19 mouse cellular contexts compared by ENCODE assay signal in genomic region chr9:28303659-28304058, GRCm38 (mm10).
DNase-seq lines count a peak whose midpoint lies in the region; ATAC-seq lines count a peak whose summit lies in the region.
"Had no signal": no experiment of that assay in that cellular context is flagged by ENCODE, and none has a peak within 500 bp of the region (broad histone marks: within the 10 kb centered on the region; RNA-seq: fewer than 3 reads in every experiment).

No protein-coding gene starts in this region.

- H3K27ac ChIP-seq in forebrain, embryonic 11.5 days (ENCODE audit: low read depth, low read length) = no peak overlapping the region
- H3K27ac ChIP-seq: embryonic facial prominence, embryonic 10.5 days; embryonic facial prominence, embryonic 12.5 days; forebrain, embryonic 12.5 days had no signal

- H3K4me2 ChIP-seq in forebrain, embryonic 11.5 days (ENCODE audit: low read depth, low read length, severe bottlenecking) = no peak overlapping the region
- H3K4me2 ChIP-seq: embryonic facial prominence, embryonic 12.5 days; forebrain, embryonic 12.5 days had no signal

- no peak overlapping the region for H3K4me3 ChIP-seq in forebrain, embryonic 11.5 days (ENCODE audit: low read depth, low read length)
- H3K4me3 ChIP-seq: embryonic facial prominence, embryonic 10.5 days; embryonic facial prominence, embryonic 12.5 days; forebrain, embryonic 12.5 days had no signal

- H3K4me1 ChIP-seq in forebrain, embryonic 11.5 days (replicated peaks; ENCODE audit: control insufficient read depth, insufficient read depth, low read length) = no peaks in the 10 kb centered on the region

- no peak overlapping the region for H3K9ac ChIP-seq in forebrain, embryonic 11.5 days (ENCODE audit: low read length)
- H3K9ac ChIP-seq: embryonic facial prominence, embryonic 12.5 days; forebrain, embryonic 12.5 days had no signal

- no peak for ATAC-seq in forebrain, embryonic 11.5 days (replicated peaks; ENCODE audit: low FRiP score)
- ATAC-seq: forebrain, embryonic 14.5 days; forebrain, embryonic 16.5 days had no signal

- intact Hi-C loops in left cerebral cortex, postnatal 36 days (cut with DNase I) = no loop called here

- 82% methylated on average over 8 of the region's 8 CpGs for WGBS in forebrain, embryonic 11.5 days

- peak; percentile 74 for DNase-seq in heart, adult 11 months
- no peak for DNase-seq in heart, adult 18-20 months
- peak; percentile 12 to 33 for DNase-seq in left cerebral cortex, adult 18-20 months (ENCODE audit: low spot score in 2 of 2)
- no peak for DNase-seq in left cerebral cortex, postnatal 36 days (ENCODE audit: low spot score in 2 of 2)
- peak; percentile 67 for DNase-seq in brain, adult 2 months (ENCODE audit: low read depth, low spot score)
- DNase-seq in forebrain, embryonic 11.5 days (ENCODE audit: low spot score) = no peak
- DNase-seq: adrenal gland, adult 2 months; adrenal gland, postnatal 10 days; adrenal gland, postnatal 25 days; cerebellum, adult 11-12 months; cerebellum, adult 2 months; cerebellum, adult 9-10 months; cerebellum, postnatal 10 days; cerebellum, postnatal 25 days had no signal

- no peaks in the 10 kb centered on the region for H3K27me3 ChIP-seq in forebrain, embryonic 11.5 days (ENCODE audit: control insufficient read depth, insufficient read depth, low read length)
- H3K27me3 ChIP-seq: embryonic facial prominence, embryonic 12.5 days; forebrain, embryonic 12.5 days had no signal

- H3K36me3 ChIP-seq in forebrain, embryonic 11.5 days (ENCODE audit: control insufficient read depth, insufficient read depth, low read length) = no peaks in the 10 kb centered on the region
- H3K36me3 ChIP-seq: embryonic facial prominence, embryonic 10.5 days; embryonic facial prominence, embryonic 12.5 days; forebrain, embryonic 12.5 days had no signal

- H3K9me3 ChIP-seq in forebrain, embryonic 11.5 days (ENCODE audit: control insufficient read depth, low read length) = no peaks in the 10 kb centered on the region
- H3K9me3 ChIP-seq: embryonic facial prominence, embryonic 10.5 days; embryonic facial prominence, embryonic 12.5 days; forebrain, embryonic 12.5 days had no signal

Comparison
In these comparisons a context has a peak if more than half of its experiments do, and no peak if none do; other contexts are left out.
1. DNase-seq: peak in heart, adult 11 months (single experiment), left cerebral cortex, adult 18-20 months (2 of 2) and brain, adult 2 months (single experiment); none in heart, adult 18-20 months (0 of 2), left cerebral cortex, postnatal 36 days (0 of 2) and forebrain, embryonic 11.5 days (single experiment).